Mouse (Mus musculus) brain, embryonic 14.5 days (tissue): ENCODE results near the gene Naa16.
A peak's percentile ranks its signal among the peaks of the same experiment; 100 is the strongest.

Source experiments
- CTCF ChIP-seq: fragments of 200-500 bp; IDR thresholded peaks from 2 replicates; pipeline ENCODE4 v1.5.1; 2012; ENCODE audit warnings: inconsistent platforms, mild to moderate bottlenecking, moderate library complexity, borderline replicate concordance; ENCODE audit not compliant: insufficient read depth, insufficient read length; ENCODE audit errors: extremely low read depth
- POLR2A ChIP-seq: fragments of 200-500 bp; IDR thresholded peaks from 2 replicates; pipeline ENCODE4 v1.6.1; 2012; ENCODE audit warnings: mild to moderate bottlenecking, inconsistent platforms, borderline replicate concordance; ENCODE audit not compliant: poor library complexity, insufficient read depth, insufficient read length, severe bottlenecking; ENCODE audit errors: extremely low read depth

DNA sequence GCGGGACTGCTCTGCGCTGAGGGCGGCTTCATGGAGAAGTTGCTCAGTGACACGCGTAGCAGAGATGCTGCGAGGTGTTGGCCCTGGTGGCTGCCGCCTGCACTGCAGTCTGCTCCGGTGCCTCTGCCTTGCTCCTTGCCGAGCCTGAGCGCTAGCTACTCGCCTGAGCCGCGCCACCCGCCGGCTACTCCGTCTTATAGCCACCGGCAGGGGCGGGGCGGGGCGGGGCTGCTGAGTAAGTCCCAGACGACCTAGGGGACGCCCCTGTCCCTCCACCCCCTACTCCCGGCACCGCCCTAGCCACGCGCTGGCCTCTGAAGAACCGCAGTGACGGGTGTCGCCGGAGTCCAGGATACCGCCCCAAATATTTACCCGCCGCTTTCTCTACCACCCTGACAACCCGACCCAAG, 89.1 kb downstream of the Naa16 start, which contains the start of gene Rgcc:
- TF ChIP-seq CTCF (peak; percentile 93), POLR2A (peak; percentile 60; the same call in 1 of the 2 replicates)
